Mouse (Mus musculus) heart, embryonic 12.5 days (tissue): Measurements from ENCODE around the gene Atp8a1. TPM values are rescaled to one million over a fixed set of nuclear protein-coding genes. Genes with fewer than 3 reads are reported as not detected.

Source experiments
- ATAC-seq: fragments of 200-750 bp; cut with Nextera tagmentation; 2 replicates; pipeline ENCODE4 v1.8.0; 2017; ENCODE audit warnings: moderate TSS enrichment, moderate library complexity; ENCODE audit not compliant: insufficient number of reproducible peaks, low FRiP score
- H3K27ac ChIP-seq: fragments of 300-500 bp; sonication (generic); 2 replicates; pipeline ENCODE4 v1.5.1; 2016; ENCODE audit warnings: mild to moderate bottlenecking, moderate library complexity; ENCODE audit not compliant: poor library complexity, severe bottlenecking
- H3K27me3 ChIP-seq: fragments of 300-500 bp; sonication (generic); replicated peaks from 2 replicates; pipeline ENCODE4 v1.6.1; 2016; ENCODE audit warnings: mild to moderate bottlenecking, moderate library complexity
- H3K36me3 ChIP-seq: fragments of 300-500 bp; sonication (generic); 2 replicates; pipeline ENCODE4 v1.6.1; 2016; ENCODE audit warnings: mild to moderate bottlenecking, moderate library complexity
- H3K4me1 ChIP-seq: fragments of 300-500 bp; sonication (generic); replicated peaks from 2 replicates; pipeline ENCODE4 v1.6.1; 2016; ENCODE audit warnings: mild to moderate bottlenecking
- H3K4me2 ChIP-seq: fragments of 300-500 bp; sonication (generic); 2 replicates; pipeline ENCODE4 v1.6.1; 2016; ENCODE audit warnings: mild to moderate bottlenecking, moderate library complexity
- H3K4me3 ChIP-seq: fragments of 300-500 bp; sonication (generic); 2 replicates; pipeline ENCODE4 v1.5.1; 2016; ENCODE audit warnings: mild to moderate bottlenecking
- H3K9ac ChIP-seq: fragments of 300-500 bp; sonication (generic); 2 replicates; pipeline ENCODE4 v1.6.1; 2016; ENCODE audit warnings: mild to moderate bottlenecking, moderate library complexity
- H3K9me3 ChIP-seq: fragments of 300-500 bp; sonication (generic); replicated peaks from 2 replicates; pipeline ENCODE4 v1.6.1; 2016; ENCODE audit warnings: mild to moderate bottlenecking, moderate library complexity
- WGBS: fragments of 180-500 bp; shearing (Covaris S2); methylation state at CpG from one replicate; pipeline ENCODE4 v1.1.7; 2016; 5-methylcytosine and 5-hydroxymethylcytosine counted together
- polyA plus RNA-seq: library from polyadenylated mRNA; unstranded; fragments of >200 nt; fragmentation: Nextera tagmentation; extraction: Ambion mirVana; gene quantifications from 2 replicates; pipeline ENCODE4 v1.2.1, GENCODE M21; 2016

Atp8a1 gene
- polyA plus RNA-seq, 1 experiment from 2014 or later, result 16.8 TPM

- no peak for ATAC-seq
- H3K4me1 ChIP-seq, result no peaks in the 10 kb centered on the region
- no peak overlapping the region for H3K4me2 ChIP-seq
- WGBS, result 85% methylated on average over 4 of the region's 4 CpGs
- no peaks in the 10 kb centered on the region for H3K27me3 ChIP-seq
- H3K36me3 ChIP-seq, result peaks cover 3% of the 10 kb centered on the region; the same call in 1 of the 2 replicates
- H3K9ac ChIP-seq, result no peak overlapping the region
- no peak overlapping the region for H3K4me3 ChIP-seq
- H3K27ac ChIP-seq, result no peak overlapping the region
- H3K9me3 ChIP-seq, result no peaks in the 10 kb centered on the region
Measured at GRCm38 (mm10) chr5:67673008-67673407, 174.2 kb downstream of the Atp8a1 start.

- no peak overlapping the region for H3K9ac ChIP-seq
- no peak overlapping the region for H3K27ac ChIP-seq
- H3K36me3 ChIP-seq, result no peaks in the 10 kb centered on the region
- H3K9me3 ChIP-seq, result no peaks in the 10 kb centered on the region
- ATAC-seq, result no peak
- WGBS, result 70% methylated on average over 6 of the region's 6 CpGs
- H3K27me3 ChIP-seq, result no peaks in the 10 kb centered on the region
- H3K4me3 ChIP-seq, result no peak overlapping the region
- H3K4me1 ChIP-seq, result no peaks in the 10 kb centered on the region
- H3K4me2 ChIP-seq, result no peak overlapping the region
Measured at GRCm38 (mm10) chr5:67670158-67670557, 177.1 kb downstream of the Atp8a1 start.

- Histone ChIP-seq H3K27ac (no peak overlapping the region), H3K4me1 (no peaks in the 10 kb centered on the region), H3K4me2 (no peak overlapping the region), H3K9me3 (no peaks in the 10 kb centered on the region), H3K36me3 (no peaks in the 10 kb centered on the region), H3K4me3 (no peak overlapping the region), H3K9ac (no peak overlapping the region), H3K27me3 (no peaks in the 10 kb centered on the region)
- WGBS, result 73% methylated on average over 13 of the region's 13 CpGs
- ATAC-seq, result no peak
Measured at GRCm38 (mm10) chr5:67669436-67669896, 177.8 kb downstream of the Atp8a1 start.

GRCm38 (mm10) chr5:67662715-67663114, 184.5 kb downstream of the Atp8a1 start:
- Histone ChIP-seq H3K27me3 (no peaks in the 10 kb centered on the region), H3K4me1 (0 out of 2 replicates have a peak, but pooled peaks cover 4% of the 10 kb centered on the region), H3K4me3 (no peak overlapping the region), H3K4me2 (no peak overlapping the region), H3K27ac (no peak overlapping the region), H3K9me3 (no peaks in the 10 kb centered on the region), H3K36me3 (no peaks in the 10 kb centered on the region), H3K9ac (no peak overlapping the region)
- ATAC-seq, result no peak
- WGBS, result 74% methylated on average over 6 of the region's 6 CpGs

- WGBS, result 85% methylated on average over 9 of the region's 9 CpGs
- no peak overlapping the region for H3K27ac ChIP-seq
- H3K36me3 ChIP-seq, result no peaks in the 10 kb centered on the region
- H3K4me1 ChIP-seq, result peaks cover 7% of the 10 kb centered on the region
- H3K9me3 ChIP-seq, result no peaks in the 10 kb centered on the region
- no peak for ATAC-seq
- H3K9ac ChIP-seq, result no peak overlapping the region
- no peak overlapping the region for H3K4me3 ChIP-seq
- H3K4me2 ChIP-seq, result no peak overlapping the region
- H3K27me3 ChIP-seq, result no peaks in the 10 kb centered on the region
Measured at GRCm38 (mm10) chr5:67659864-67660263, 187.4 kb downstream of the Atp8a1 start.

DNA sequence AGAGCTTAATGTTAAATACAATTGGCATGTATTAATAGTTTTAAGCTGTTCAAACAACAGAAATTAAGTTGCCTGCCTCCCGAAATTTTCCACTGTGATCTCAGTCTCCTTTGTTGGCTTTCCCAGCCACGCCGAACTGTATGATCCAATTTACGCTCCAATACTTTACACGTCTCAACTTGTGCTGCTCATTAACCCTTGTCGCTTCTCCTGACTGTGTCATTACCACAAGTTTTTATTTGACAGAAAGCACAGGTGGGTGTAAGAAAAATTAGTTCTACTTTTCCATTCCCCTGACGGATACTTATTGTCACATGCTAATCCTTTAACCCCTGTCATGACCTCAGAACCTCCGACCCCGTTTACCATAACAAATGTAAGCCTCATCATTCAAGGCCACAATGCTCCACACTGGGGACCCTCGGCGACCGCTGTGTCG, 190.4 kb downstream of the Atp8a1 start:
- Histone ChIP-seq H3K4me2 (no peak overlapping the region), H3K27me3 (no peaks in the 10 kb centered on the region), H3K4me3 (no peak overlapping the region), H3K9me3 (no peaks in the 10 kb centered on the region), H3K4me1 (peaks cover 13% of the 10 kb centered on the region), H3K27ac (no peak overlapping the region), H3K9ac (no peak overlapping the region), H3K36me3 (no peaks in the 10 kb centered on the region)
- 81% methylated on average over 13 of the region's 13 CpGs for WGBS
- ATAC-seq, result no peak

- Histone ChIP-seq H3K4me1 (peaks cover 9% of the 10 kb centered on the region), H3K4me2 (no peak overlapping the region), H3K27ac (no peak overlapping the region), H3K27me3 (no peaks in the 10 kb centered on the region), H3K4me3 (no peak overlapping the region), H3K9ac (no peak overlapping the region), H3K36me3 (no peaks in the 10 kb centered on the region), H3K9me3 (no peaks in the 10 kb centered on the region)
- 71% methylated on average over 14 of the region's 14 CpGs for WGBS
- no peak for ATAC-seq
Measured at GRCm38 (mm10) chr5:67655696-67656519, 191.3 kb downstream of the Atp8a1 start.

DNA sequence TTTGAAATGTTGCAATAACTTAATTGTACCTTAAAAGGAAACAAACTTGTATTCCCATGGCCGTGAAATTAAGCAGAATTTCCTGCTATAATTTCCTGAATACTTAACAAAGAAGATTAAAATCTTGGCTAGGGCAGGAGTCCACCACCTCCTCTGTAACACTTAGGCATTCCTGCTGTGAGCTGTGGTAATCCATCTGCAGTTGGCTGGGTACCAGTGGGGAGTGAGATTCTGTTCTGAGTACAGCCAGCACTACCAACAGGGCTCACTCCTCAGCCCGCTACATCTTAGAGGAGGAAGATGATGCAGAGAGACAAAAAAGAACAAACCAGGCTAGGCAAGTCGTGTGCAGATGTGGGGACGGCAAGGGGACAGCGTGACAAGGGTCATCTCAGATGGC, 192.7 kb downstream of the Atp8a1 start:
- no peak overlapping the region for H3K4me3 ChIP-seq
- WGBS, result 67% methylated on average over 5 of the region's 5 CpGs

GRCm38 (mm10) chr5:67653543-67653942, 193.7 kb downstream of the Atp8a1 start:
- Histone ChIP-seq H3K9me3 (no peaks in the 10 kb centered on the region), H3K4me1 (peaks cover 9% of the 10 kb centered on the region), H3K27me3 (no peaks in the 10 kb centered on the region), H3K4me2 (no peak overlapping the region), H3K4me3 (no peak overlapping the region), H3K27ac (no peak overlapping the region), H3K9ac (no peak overlapping the region), H3K36me3 (no peaks in the 10 kb centered on the region)
- no peak for ATAC-seq
- WGBS, result 93% methylated on average over 3 of the region's 3 CpGs

More for the DNA sequence above, 192.7 kb downstream of the Atp8a1 start:
- H3K4me2 ChIP-seq, result no peak overlapping the region
- peaks cover 9% of the 10 kb centered on the region for H3K4me1 ChIP-seq
- H3K9me3 ChIP-seq, result no peaks in the 10 kb centered on the region
- H3K27ac ChIP-seq, result no peak overlapping the region
- no peaks in the 10 kb centered on the region for H3K27me3 ChIP-seq
- no peaks in the 10 kb centered on the region for H3K36me3 ChIP-seq
- no peak overlapping the region for H3K9ac ChIP-seq
- ATAC-seq, result no peak

DNA sequence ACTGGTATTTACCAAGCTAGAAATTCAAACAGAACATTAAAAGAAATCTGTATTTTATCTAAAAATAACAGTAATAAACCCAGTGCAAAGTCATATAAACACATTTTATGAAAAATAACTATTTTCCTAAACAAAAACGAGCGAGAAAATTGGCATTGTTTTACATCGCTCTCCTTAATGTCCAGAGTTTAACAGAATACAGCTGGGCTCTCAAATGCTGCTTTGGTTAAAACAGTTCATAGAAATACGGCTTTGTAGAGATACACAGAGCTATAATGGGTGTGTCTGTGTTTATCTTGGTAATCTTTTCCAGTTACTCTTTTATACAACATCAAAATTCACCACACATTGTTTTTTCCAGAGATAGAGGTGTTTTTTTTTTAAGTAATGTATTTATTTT, 194.8 kb downstream of the Atp8a1 start:
- H3K9me3 ChIP-seq, result no peaks in the 10 kb centered on the region
- no peak overlapping the region for H3K27ac ChIP-seq
- H3K27me3 ChIP-seq, result no peaks in the 10 kb centered on the region
- no peak overlapping the region for H3K4me2 ChIP-seq
- peaks cover 9% of the 10 kb centered on the region for H3K4me1 ChIP-seq
- H3K36me3 ChIP-seq, result no peaks in the 10 kb centered on the region
- no peak for ATAC-seq
- H3K4me3 ChIP-seq, result no peak overlapping the region
- no peak overlapping the region for H3K9ac ChIP-seq
- 87% methylated on average over 4 of the region's 4 CpGs for WGBS

GRCm38 (mm10) chr5:67650021-67650420, 197.2 kb downstream of the Atp8a1 start:
- 90% methylated on average over 5 of the region's 5 CpGs for WGBS

More at GRCm38 (mm10) chr5:67650021-67650420, 197.2 kb downstream of the Atp8a1 start:
- no peaks in the 10 kb centered on the region for H3K27me3 ChIP-seq
- H3K9me3 ChIP-seq, result no peaks in the 10 kb centered on the region
- H3K4me1 ChIP-seq, result peaks cover 8% of the 10 kb centered on the region
- no peak overlapping the region for H3K4me2 ChIP-seq
- no peaks in the 10 kb centered on the region for H3K36me3 ChIP-seq
- ATAC-seq, result no peak
- no peak overlapping the region for H3K9ac ChIP-seq
- H3K4me3 ChIP-seq, result no peak overlapping the region
- H3K27ac ChIP-seq, result no peak overlapping the region
